Mouse (Mus musculus) hindbrain, embryonic 14.5 days (tissue): ENCODE data around the gene Tmem132c. TPM values are rescaled to one million over a fixed set of nuclear protein-coding genes. Genes with fewer than 3 reads are reported as not detected.

ENCODE experiments used
- ATAC-seq: fragments of 200-750 bp; cut with Nextera tagmentation; 2 replicates; pipeline ENCODE4 v1.8.0; 2017; ENCODE audit warnings: moderate number of reproducible peaks, mild to moderate bottlenecking, moderate TSS enrichment, moderate library complexity; ENCODE audit not compliant: low FRiP score
- DNase-seq: peaks from one replicate; pipeline ENCODE4 v3.0.0-alpha.2; 2015; ENCODE audit warnings: low spot score
- H3K27ac ChIP-seq: fragments of 300-500 bp; sonication (generic); 2 replicates; pipeline ENCODE4 v1.5.1; 2014; ENCODE audit warnings: mild to moderate bottlenecking, moderate library complexity
- H3K27me3 ChIP-seq: fragments of 300-500 bp; sonication (generic); 2 replicates; pipeline ENCODE4 v1.6.1; 2014; ENCODE audit warnings: mild to moderate bottlenecking, low read length, mixed read lengths; ENCODE audit not compliant: control insufficient read depth, insufficient read depth
- H3K36me3 ChIP-seq: fragments of 300-500 bp; sonication (generic); replicated peaks from 2 replicates; pipeline ENCODE4 v1.6.1; 2014; ENCODE audit not compliant: control insufficient read depth, insufficient read depth
- H3K4me1 ChIP-seq: fragments of 300-500 bp; sonication (generic); replicated peaks from 2 replicates; pipeline ENCODE4 v1.6.1; 2014; ENCODE audit warnings: antibody characterized with exemption, low read length, mixed read lengths; ENCODE audit not compliant: control insufficient read depth, insufficient read depth
- H3K4me2 ChIP-seq: fragments of 300-500 bp; sonication (generic); replicated peaks from 2 replicates; pipeline ENCODE4 v1.6.1; 2014; ENCODE audit warnings: mild to moderate bottlenecking, moderate library complexity
- H3K4me3 ChIP-seq: fragments of 300-500 bp; sonication (generic); replicated peaks from 2 replicates; pipeline ENCODE4 v1.5.1; 2014; ENCODE audit warnings: mild to moderate bottlenecking, low read length
- H3K9ac ChIP-seq: fragments of 300-500 bp; sonication (generic); 2 replicates; pipeline ENCODE4 v1.6.1; 2014
- H3K9me3 ChIP-seq: fragments of 300-500 bp; sonication (generic); 2 replicates; pipeline ENCODE4 v1.6.1; 2016; ENCODE audit warnings: low read length; ENCODE audit not compliant: control insufficient read depth
- WGBS: fragments of 180-500 bp; shearing (Covaris S2); extraction: QIAGEN DNeasy Blood & Tissue Kit; methylation state at CpG from one replicate; pipeline ENCODE4 v1.1.7; 2014; 5-methylcytosine and 5-hydroxymethylcytosine counted together
- polyA plus RNA-seq: library from polyadenylated mRNA; unstranded; fragments of >200 nt; fragmentation: Nextera tagmentation; extraction: Ambion mirVana; gene quantifications from 2 replicates; pipeline ENCODE4 v1.2.1, GENCODE M21; 2014

Tmem132c gene
- polyA plus RNA-seq, 1 experiment from 2014 or later, result 15.6 TPM

DNA sequence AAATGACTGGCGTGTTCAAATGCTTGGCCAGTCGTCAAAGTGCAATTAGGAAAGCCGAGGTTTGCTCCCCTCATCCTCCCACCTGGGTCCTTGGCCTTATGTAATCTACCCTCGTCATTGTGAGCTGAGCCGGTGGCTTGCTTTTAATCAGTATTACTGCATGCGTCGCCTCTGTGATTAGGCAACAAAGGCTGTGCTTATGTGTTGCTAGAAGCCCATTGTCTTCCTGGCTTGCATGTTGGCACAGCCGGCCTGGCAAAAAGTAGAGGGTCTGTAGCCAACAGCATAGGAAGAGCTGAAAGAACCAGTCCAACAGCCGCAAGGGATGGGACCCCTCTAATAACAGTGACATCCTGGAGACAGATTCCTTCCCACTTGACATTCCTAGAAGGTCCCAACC, 239.3 kb downstream of the Tmem132c start:
- no peaks in the 10 kb centered on the region for H3K9me3 ChIP-seq
- H3K36me3 ChIP-seq, result no peaks in the 10 kb centered on the region
- DNase-seq (no peak), ATAC-seq (no peak)
- peaks cover 28% of the 10 kb centered on the region; the same call in 1 of the 2 replicates for H3K4me1 ChIP-seq
- H3K27ac ChIP-seq, result no peak overlapping the region
- H3K4me3 ChIP-seq, result no peak overlapping the region
- no peak overlapping the region for H3K9ac ChIP-seq
- peaks cover 4% of the 10 kb centered on the region; the same call in 1 of the 2 replicates for H3K27me3 ChIP-seq
- H3K4me2 ChIP-seq, result no peak overlapping the region
- 46% methylated on average over 9 of the region's 9 CpGs for WGBS

DNA sequence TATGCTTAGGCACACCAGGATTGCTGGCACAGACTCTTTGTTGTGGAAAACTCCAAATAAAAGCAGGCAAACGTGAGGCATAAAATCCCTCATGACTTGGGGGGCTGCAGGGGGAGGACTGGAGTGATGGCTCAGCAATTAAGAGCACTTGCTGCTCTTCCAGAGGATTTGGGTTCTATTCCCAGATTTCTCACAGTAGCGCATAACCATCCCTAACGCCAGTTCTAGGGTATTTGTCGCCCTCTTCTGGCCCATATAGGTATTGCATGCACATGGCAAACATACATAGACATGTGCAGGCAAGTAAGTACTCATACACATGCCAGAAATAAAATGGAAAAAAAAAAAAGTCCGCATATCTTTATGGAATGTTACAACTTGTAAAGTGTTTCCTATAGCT, 239.8 kb downstream of the Tmem132c start:
- Histone ChIP-seq H3K4me3 (no peak overlapping the region), H3K9me3 (no peaks in the 10 kb centered on the region), H3K4me1 (peaks cover 28% of the 10 kb centered on the region; the same call in 1 of the 2 replicates), H3K27me3 (peaks cover 4% of the 10 kb centered on the region; the same call in 1 of the 2 replicates), H3K36me3 (no peaks in the 10 kb centered on the region), H3K27ac (no peak overlapping the region), H3K4me2 (no peak overlapping the region), H3K9ac (no peak overlapping the region)
- DNase-seq (peak; percentile 73), ATAC-seq (no peak)
- WGBS, result 24% methylated on average over 5 of the region's 5 CpGs

DNA sequence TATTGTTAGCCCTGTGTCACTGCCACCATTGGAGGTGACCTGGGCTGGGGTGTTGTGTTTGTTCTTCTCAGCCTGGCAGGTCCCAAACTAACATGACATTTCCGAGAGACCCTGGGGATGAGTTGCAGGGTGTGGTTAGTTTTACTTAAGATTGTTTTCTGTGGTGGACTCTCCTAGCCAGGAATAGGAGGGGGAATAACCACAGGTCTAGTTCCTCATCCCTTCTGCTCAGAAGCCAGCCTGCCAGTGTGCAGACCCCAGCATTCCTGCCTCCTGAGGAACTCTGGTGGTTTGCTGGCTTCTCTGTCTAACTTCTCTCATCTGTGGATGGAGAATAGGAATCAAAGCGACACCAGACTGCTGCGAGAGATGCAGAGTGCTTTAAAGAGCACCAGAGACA, 240.7 kb downstream of the Tmem132c start:
- Histone ChIP-seq H3K4me2 (no peak overlapping the region), H3K27me3 (peaks cover 4% of the 10 kb centered on the region; the same call in 1 of the 2 replicates), H3K9ac (no peak overlapping the region), H3K36me3 (no peaks in the 10 kb centered on the region), H3K27ac (no peak overlapping the region), H3K4me3 (no peak overlapping the region), H3K9me3 (no peaks in the 10 kb centered on the region), H3K4me1 (peaks cover 28% of the 10 kb centered on the region; the same call in 1 of the 2 replicates)
- WGBS, result 87% methylated on average over 3 of the region's 3 CpGs
- DNase-seq (no peak), ATAC-seq (no peak)

DNA sequence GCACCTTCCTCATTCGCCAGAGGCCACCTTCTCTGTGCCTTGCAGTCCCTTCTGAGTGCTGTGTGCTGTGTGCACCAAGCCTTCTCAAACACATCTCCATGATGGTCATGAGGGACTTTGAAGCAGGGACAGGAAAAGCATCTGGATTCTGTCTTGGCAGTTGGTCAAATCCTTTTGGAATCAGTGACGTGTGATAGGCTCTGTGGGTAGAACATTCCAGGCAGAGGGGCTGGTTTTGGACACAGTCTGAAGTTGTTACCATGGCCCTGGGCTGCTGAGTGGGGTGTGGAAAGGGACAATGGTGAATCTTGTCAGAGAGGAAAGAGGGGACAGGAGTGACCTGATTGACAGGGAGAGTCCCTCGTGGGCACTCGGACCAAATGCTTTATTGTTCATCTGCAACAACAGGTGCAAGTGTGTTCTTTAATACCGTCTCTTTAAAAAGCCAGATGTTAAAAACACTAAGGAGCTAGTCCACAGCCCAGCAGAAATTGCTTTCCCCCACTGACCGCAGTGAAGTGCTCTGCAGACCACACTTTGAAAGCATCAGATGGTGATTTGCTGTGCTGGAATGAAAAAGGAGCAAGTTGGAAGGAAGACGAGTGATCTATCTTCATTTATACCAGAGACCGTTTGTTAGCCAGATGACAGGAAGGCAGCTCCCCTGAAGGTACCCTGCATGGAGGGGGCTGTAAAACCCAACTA, 242.5 kb downstream of the Tmem132c start:
- Histone ChIP-seq H3K27ac (no peak overlapping the region), H3K4me2 (no peak overlapping the region), H3K4me3 (no peak overlapping the region), H3K36me3 (no peaks in the 10 kb centered on the region), H3K9me3 (no peaks in the 10 kb centered on the region), H3K27me3 (no peaks in the 10 kb centered on the region), H3K9ac (0 out of 2 replicates have a peak overlapping the region, but pooled peaks have one; percentile 10), H3K4me1 (peaks cover 14% of the 10 kb centered on the region; the same call in 1 of the 2 replicates)
- no peak for ATAC-seq
- DNase-seq, result no peak
- 28% methylated on average over 8 of the region's 8 CpGs for WGBS

DNA sequence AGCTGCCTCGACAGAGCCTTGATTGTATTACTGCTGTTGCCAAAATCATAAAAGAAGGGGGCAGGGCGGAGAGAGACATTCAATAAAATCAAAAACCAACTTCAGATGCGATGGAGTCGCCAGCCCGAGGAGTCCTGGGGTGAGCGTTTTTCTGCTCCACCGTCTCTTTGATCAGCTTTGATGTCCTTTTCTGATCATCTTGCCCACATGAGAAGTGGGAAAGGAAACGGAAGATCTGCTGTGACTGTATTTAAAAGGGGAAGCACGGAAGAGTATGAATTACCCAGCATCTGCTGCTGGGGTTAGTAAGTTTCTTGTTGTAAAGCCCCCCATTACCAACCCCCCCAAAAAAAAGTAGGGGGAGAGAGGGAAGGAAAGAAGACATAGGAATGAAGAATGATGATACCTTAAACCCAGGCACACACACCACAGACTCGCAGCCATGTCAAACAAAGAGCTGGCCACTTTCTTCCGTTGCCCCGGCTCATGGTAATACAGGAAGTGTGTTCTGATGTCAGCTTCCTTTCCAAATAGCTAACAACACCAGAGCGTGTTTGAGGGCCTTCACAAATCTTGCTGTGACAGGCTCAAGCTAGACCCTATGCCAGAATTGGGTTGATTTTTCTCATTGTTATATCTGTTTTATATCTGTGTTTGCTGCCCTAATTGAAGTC, 243.3 kb downstream of the Tmem132c start:
- Histone ChIP-seq H3K9me3 (no peaks in the 10 kb centered on the region), H3K4me3 (no peak overlapping the region), H3K4me1 (peaks cover 14% of the 10 kb centered on the region; the same call in 1 of the 2 replicates), H3K27ac (no peak overlapping the region), H3K4me2 (peak overlapping the region; percentile 12; the same call in 1 of the 2 replicates), H3K27me3 (no peaks in the 10 kb centered on the region), H3K9ac (0 out of 2 replicates have a peak overlapping the region, but pooled peaks have one; percentile 10), H3K36me3 (no peaks in the 10 kb centered on the region)
- WGBS, result 30% methylated on average over 13 of the region's 13 CpGs
- ATAC-seq (no peak), DNase-seq (no peak)

DNA sequence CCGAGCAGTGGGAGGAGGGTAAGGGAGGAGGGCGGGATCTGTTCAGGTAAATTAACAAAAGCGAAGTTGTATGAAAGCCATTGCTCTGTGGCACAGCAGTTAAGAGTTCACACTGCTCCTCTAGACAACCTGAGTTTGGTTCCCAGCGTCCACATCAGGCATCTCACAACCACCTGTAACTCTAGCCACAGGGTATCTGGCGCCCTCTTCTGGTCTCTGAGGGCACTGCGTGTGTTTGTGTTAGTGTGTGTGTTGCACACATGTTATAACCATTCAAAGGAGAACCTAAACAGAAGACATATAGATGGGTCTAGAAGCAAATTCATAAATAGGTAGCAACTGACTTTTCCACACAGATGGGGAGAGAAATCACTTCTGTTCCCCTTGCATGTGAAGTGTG, 245.6 kb downstream of the Tmem132c start:
- Histone ChIP-seq H3K36me3 (no peaks in the 10 kb centered on the region), H3K4me3 (no peak overlapping the region), H3K27ac (no peak overlapping the region), H3K9me3 (no peaks in the 10 kb centered on the region), H3K9ac (no peak overlapping the region), H3K4me1 (peaks cover 14% of the 10 kb centered on the region; the same call in 1 of the 2 replicates), H3K27me3 (no peaks in the 10 kb centered on the region), H3K4me2 (no peak overlapping the region)
- 92% methylated on average over 6 of the region's 6 CpGs for WGBS
- DNase-seq (no peak), ATAC-seq (no peak)

DNA sequence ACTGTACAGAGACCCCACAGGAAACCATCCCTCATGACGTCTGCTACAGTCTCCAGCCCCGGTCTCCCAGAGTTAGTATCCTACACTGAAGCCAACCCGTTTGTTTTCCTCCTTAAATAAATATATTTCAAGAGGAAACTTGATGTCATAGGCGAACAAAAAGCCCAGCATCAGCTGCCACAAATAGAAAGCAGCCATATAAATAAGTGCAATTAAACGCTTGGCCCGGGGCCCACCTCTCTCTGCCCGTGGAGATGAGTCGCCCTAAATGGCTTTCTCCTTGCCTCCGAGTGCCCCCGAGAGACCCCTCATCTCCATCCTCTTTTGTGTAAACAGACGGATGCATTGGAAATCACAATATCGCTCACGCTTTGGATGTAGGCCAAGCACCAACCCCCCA, 247.1 kb downstream of the Tmem132c start:
- Histone ChIP-seq H3K9ac (no peak overlapping the region), H3K36me3 (no peaks in the 10 kb centered on the region), H3K4me3 (no peak overlapping the region), H3K4me2 (no peak overlapping the region), H3K9me3 (no peaks in the 10 kb centered on the region), H3K27me3 (no peaks in the 10 kb centered on the region), H3K4me1 (peaks cover 12% of the 10 kb centered on the region; the same call in 1 of the 2 replicates), H3K27ac (no peak overlapping the region)
- ATAC-seq (no peak), DNase-seq (no peak)
- 51% methylated on average over 13 of the region's 13 CpGs for WGBS

DNA sequence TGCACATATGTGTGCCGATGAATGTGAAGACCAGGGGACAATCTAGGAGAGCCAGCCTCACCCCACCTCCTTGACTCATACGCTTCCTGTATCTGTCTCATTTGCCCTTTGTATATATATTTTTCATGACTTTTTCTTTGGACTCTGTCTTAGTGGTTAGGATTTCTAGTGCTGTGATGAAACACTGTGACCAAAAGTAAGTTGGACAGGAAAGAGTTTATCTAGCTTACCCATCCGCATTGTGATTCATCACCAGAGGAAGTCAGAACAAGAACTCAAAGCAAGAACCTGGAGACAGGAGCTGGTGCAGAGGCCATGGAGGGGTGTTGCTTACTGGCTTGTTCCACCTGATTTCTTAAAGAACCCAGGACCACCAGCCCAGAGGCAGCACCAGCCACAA, 250.1 kb downstream of the Tmem132c start:
- Histone ChIP-seq H3K4me1 (peaks cover 2% of the 10 kb centered on the region), H3K4me2 (no peak overlapping the region), H3K27ac (no peak overlapping the region), H3K27me3 (no peaks in the 10 kb centered on the region), H3K4me3 (no peak overlapping the region), H3K9ac (no peak overlapping the region), H3K36me3 (no peaks in the 10 kb centered on the region), H3K9me3 (no peaks in the 10 kb centered on the region)
- ATAC-seq, result no peak
- WGBS, result 93% methylated on average over 3 of the region's 3 CpGs
- DNase-seq, result no peak

DNA sequence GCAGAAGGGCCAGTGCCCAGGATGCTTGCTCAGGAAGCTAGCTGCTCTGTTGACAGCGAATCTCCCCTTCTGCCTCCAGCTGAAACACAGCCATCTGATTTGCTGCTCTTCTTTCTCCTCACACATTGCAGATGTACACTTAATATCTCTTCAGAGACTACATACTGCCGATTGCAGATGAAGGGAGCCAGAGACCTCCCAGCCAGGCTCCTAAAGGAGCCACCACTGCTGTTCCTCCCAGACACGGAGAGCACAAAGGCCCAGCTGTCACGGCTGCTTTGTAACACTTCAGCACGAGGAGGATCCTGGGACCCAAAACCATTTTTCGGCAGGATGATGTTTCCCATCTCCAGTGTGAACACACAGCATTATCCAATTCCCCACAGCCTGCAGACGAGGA, 255.3 kb downstream of the Tmem132c start:
- no peak overlapping the region for H3K4me2 ChIP-seq
- no peaks in the 10 kb centered on the region for H3K9me3 ChIP-seq
- no peak overlapping the region for H3K4me3 ChIP-seq
- H3K36me3 ChIP-seq, result no peaks in the 10 kb centered on the region
- H3K4me1 ChIP-seq, result peaks cover 17% of the 10 kb centered on the region
- H3K27me3 ChIP-seq, result no peaks in the 10 kb centered on the region
- WGBS, result 34% methylated on average over 7 of the region's 7 CpGs
- no peak overlapping the region for H3K9ac ChIP-seq
- 0 out of 2 replicates have a peak overlapping the region, but pooled peaks have one; percentile 18 for H3K27ac ChIP-seq
- no peak for ATAC-seq
- DNase-seq, result no peak
